Mouse (Mus musculus) lung, adult 18-20 months (tissue): ENCODE data around the gene Ccdc66.

Experiments
- DNase-seq, 2 experiments: peaks; one replicate each; pipeline ENCODE4 v3.0.0; 2022; ENCODE audit warnings: mixed read lengths in 2 of 2

Ccdc66 gene

DNA sequence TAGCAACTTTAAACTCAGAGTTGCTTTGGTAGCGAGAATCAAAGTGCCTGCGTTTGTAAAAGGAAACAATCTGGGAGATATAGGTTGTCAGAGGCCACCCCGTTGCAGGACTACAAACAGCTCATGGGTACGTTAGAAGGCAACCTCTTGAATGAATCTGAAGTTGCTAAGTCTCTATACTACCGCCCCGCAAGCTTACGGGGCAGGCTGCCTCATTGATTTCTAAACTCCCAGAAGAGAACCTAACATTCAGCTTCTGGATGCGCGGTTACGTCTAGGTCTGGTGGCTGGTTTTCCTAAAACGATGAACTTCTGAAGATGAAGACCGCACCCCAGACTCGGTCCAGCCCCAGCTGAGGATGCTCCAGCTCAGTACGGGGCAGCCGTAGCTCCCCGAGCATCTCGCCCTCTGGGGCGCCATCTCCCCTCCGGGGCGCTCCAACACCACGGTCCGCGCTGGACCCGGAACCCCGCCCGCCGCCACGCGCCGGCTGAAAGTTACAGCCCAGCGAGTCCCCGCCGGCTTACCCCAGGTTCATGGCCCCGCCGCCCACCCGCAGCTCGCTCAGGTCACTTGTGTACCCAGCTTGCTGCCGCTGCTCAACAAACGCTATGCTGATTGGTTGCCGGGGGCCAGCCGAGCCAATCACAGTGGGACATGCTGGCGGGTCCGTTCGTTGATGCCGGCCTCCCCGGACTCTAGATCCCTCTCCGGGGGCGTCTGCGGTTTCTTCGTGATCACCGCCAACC lies at the start of gene Ccdc66:
TSS of gene Ccdc66 (minus strand) at position 567 of the 750 bp plus-strand sequence.
- DNase-seq = peak; percentile 99

DNA sequence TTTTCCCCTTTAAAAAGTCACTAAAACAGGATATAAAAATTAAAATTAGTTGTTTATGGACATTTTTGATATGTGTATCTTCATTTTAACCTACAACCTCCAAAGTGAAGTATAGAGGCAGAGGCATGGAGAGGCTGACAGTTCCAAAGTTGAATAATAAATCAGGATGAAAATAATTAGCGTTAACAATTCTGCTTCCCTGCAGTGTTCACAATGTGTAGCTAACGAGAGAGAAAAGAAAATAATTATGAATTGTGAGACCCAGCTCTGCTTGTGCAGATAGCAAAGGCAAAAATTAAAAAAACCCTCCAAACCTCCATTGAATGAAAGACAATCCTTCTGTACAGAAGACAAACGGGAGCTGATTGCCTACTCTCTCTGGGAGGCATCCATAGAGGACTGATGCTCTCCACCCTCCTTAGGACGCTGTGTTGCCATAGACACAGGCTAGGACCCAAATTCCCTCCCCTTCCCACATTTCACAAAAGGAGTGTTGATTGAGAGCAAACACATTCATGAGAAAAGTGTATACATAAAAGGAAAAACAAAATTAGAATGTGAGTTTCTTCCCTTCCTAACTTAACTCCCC lies 35.7 kb upstream of the Ccdc66 start:
- no peak for DNase-seq

GRCm38 (mm10) chr14:27536441-27536840 lies 28.2 kb upstream of the Ccdc66 start:
- DNase-seq = no peak

- DNase-seq = no peak
Measured at GRCm38 (mm10) chr14:27524541-27524940, 16.3 kb upstream of the Ccdc66 start.

GRCm38 (mm10) chr14:27508644-27509301 lies 513 bp upstream of the Ccdc66 start:
- no peak for DNase-seq

GRCm38 (mm10) chr14:27501096-27501495 lies 7.2 kb downstream of the Ccdc66 start:
- DNase-seq = no peak

GRCm38 (mm10) chr14:27493516-27493915 lies 14.7 kb downstream of the Ccdc66 start:
- no peak for DNase-seq

DNA sequence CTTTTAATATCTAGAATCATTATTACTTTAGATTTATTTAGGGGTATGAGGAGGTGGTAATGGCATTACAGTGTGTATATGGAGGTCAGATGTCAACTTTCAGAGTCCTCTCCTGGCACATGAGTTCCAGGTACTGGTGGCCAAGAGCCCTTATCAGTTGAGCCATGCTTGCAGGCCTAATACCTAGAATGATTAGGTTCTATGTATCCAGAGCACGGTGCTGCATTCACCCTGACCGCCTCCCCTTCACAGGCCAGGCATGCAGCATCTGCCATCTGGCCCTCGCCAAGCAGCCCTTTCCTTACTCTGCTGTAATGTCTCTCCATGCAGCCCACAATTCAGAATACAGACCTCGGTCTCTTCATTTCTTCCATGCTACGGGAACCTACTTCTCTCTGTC lies 16.9 kb downstream of the Ccdc66 start:
- DNase-seq = no peak

- no peak for DNase-seq
Measured at GRCm38 (mm10) chr14:27446963-27447362, 61.3 kb downstream of the Ccdc66 start.

DNA sequence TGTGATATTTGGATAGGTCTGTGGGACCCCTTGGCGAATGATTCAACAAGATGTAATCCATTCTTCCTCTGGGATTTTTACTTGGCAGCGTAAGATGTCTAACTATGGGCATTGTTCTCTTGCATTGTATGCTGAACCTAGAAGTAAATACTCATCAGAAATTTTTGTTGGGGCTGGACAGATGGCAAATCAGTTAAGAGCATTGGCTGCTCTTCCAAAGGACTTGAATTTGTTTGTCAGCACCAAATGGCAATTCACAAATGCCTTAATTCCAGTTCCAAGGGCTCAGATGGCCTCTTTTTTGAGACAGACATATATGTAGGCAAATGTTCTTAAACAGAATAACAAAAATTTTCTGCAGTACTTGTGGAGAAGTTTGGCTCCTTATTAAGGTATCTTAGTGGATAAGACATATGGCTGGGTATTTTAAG lies 63.4 kb downstream of the Ccdc66 start:
- no peak for DNase-seq

- DNase-seq = no peak
Measured at GRCm38 (mm10) chr14:27440921-27441320, 67.3 kb downstream of the Ccdc66 start.

DNA sequence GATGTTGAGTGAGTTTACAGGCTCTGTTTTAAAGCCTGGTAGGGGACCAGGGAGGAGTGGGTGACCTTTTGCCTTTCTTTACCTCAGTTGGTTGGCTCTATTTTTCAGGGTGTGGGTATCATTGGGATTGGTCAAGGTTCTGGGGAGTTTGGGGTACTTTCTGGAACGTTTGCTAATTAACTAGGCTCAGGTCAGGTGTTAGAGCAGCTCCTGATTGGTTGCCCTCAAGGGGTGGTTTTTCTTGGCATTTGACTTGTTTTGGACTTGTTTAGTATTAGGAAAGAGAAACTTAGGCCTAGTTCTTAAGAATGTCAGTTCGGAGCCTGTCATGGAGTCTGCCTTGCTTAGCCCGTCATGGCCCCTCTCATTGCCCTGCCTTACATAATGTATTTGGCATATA lies 71.4 kb downstream of the Ccdc66 start:
- no peak for DNase-seq

DNA sequence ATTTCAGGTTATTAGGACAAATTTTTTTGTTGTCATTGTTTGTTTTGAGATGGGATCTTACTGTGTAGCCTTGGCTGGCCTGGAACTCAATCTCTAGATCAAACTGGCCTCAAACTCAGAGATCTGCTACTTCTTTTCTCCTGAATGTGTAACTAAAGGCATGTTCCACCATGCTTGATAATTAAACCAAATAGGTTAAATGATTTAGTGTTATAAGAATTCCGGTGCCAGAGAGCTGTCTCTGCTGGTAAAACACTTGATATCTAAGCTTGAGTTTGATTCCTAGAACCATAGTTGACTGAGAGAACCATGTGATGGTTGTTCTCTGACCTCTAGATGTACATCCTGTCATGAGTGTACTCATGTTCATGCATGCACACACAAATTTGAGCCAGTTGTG lies 72.1 kb downstream of the Ccdc66 start:
- no peak for DNase-seq

DNA sequence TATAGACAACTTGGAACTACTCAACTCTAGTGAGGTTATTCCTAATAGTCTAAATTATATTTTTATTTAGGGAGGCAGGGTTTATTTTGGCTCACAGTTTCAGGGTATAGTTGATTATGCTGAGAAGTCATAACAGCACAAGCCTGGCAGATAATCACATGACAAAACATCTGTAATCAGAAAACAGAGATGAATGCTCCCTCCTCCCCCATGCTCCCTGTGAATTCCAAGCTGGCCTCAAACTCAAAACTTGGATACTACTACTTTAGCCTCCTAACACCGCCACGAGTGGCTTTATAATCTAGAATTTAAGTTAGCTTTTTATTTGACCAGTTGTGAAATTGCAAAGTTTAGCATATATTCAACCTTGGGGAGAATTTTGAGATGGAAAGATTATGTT lies 76.2 kb downstream of the Ccdc66 start:
- no peak for DNase-seq
